Mouse (Mus musculus) forebrain, embryonic 12.5 days (tissue): ENCODE data around the gene Smim17. TPM values are rescaled to one million over a fixed set of nuclear protein-coding genes. Genes with fewer than 3 reads are reported as not detected.
"Not testable (repeated sequence)": the region's sequence is repeated elsewhere in the genome, so short reads cannot be mapped to it uniquely, and the experiment has no call there.

Experiments used
- ATAC-seq: fragments of 200-750 bp; cut with Nextera tagmentation; 2 replicates; pipeline ENCODE4 v1.8.0; 2017; ENCODE audit warnings: moderate TSS enrichment; ENCODE audit not compliant: low FRiP score
- H3K27ac ChIP-seq: fragments of 300-500 bp; sonication (generic); 2 replicates; pipeline ENCODE4 v1.5.1; 2016; ENCODE audit warnings: mild to moderate bottlenecking
- H3K27me3 ChIP-seq: fragments of 300-500 bp; sonication (generic); 2 replicates; pipeline ENCODE4 v1.6.1; 2016; ENCODE audit warnings: mild to moderate bottlenecking
- H3K36me3 ChIP-seq: fragments of 300-500 bp; sonication (generic); replicated peaks from 2 replicates; pipeline ENCODE4 v1.6.1; 2016; ENCODE audit warnings: mild to moderate bottlenecking
- H3K4me1 ChIP-seq: fragments of 300-500 bp; sonication (generic); 2 replicates; pipeline ENCODE4 v1.6.1; 2016
- H3K4me2 ChIP-seq: fragments of 300-500 bp; sonication (generic); 2 replicates; pipeline ENCODE4 v1.6.1; 2016; ENCODE audit warnings: mild to moderate bottlenecking, moderate library complexity
- H3K4me3 ChIP-seq: fragments of 300-500 bp; sonication (generic); replicated peaks from 2 replicates; pipeline ENCODE4 v1.5.1; 2016; ENCODE audit warnings: mild to moderate bottlenecking
- H3K9ac ChIP-seq: fragments of 300-500 bp; sonication (generic); 2 replicates; pipeline ENCODE4 v1.6.1; 2016; ENCODE audit warnings: mild to moderate bottlenecking
- H3K9me3 ChIP-seq: fragments of 300-500 bp; sonication (generic); 2 replicates; pipeline ENCODE4 v1.6.1; 2016
- WGBS: fragments of 180-500 bp; shearing (Covaris S2); methylation state at CpG from one replicate; pipeline ENCODE4 v1.1.7; 2016; 5-methylcytosine and 5-hydroxymethylcytosine counted together
- polyA plus RNA-seq: library from polyadenylated mRNA; unstranded; fragments of >200 nt; fragmentation: Nextera tagmentation; extraction: Ambion mirVana; gene quantifications from 2 replicates; pipeline ENCODE4 v1.2.1, GENCODE M21; 2016

Gene Smim17
- polyA plus RNA-seq: 0.82 and 1.6 TPM in 2 replicates

- peaks cover 10% of the 10 kb centered on the region for H3K4me1 ChIP-seq
- H3K27me3 ChIP-seq: no peaks in the 10 kb centered on the region
- peak within 1 kb of the TSS; percentile 65 for H3K4me2 ChIP-seq
- H3K36me3 ChIP-seq: peaks cover 21% of the 10 kb centered on the region
- no peak within 1 kb of the TSS for H3K27ac ChIP-seq
- WGBS: 31% methylated on average over 25 of the region's 25 CpGs
- H3K4me3 ChIP-seq: peak within 1 kb of the TSS; percentile 49
- peak; percentile 93 for ATAC-seq
- H3K9me3 ChIP-seq: no peaks in the 10 kb centered on the region
- H3K9ac ChIP-seq: peak within 1 kb of the TSS; percentile 61
Observed at GRCm38 (mm10) chr7:6397996-6398975, at the start of gene Smim17. TSS of gene Smim17 (plus strand) at chr7:6398715.

- Histone ChIP-seq H3K36me3 (peaks cover 7% of the 10 kb centered on the region; the same call in 1 of the 2 replicates), H3K4me1 (no peaks in the 10 kb centered on the region), H3K9ac (no peak overlapping the region), H3K9me3 (no peaks in the 10 kb centered on the region), H3K27me3 (no peaks in the 10 kb centered on the region), H3K4me2 (no peak overlapping the region), H3K4me3 (no peak overlapping the region), H3K27ac (no peak overlapping the region)
- 85% methylated on average over 2 of the region's 2 CpGs for WGBS
- no peak for ATAC-seq
Observed at GRCm38 (mm10) chr7:6358121-6358520, 40.4 kb upstream of the Smim17 start.

- Histone ChIP-seq H3K36me3 (peaks cover 1% of the 10 kb centered on the region; the same call in 1 of the 2 replicates), H3K4me1 (peaks cover 6% of the 10 kb centered on the region), H3K9ac (no peak overlapping the region), H3K4me3 (no peak overlapping the region), H3K27me3 (no peaks in the 10 kb centered on the region), H3K27ac (no peak overlapping the region), H3K4me2 (no peak overlapping the region), H3K9me3 (no peaks in the 10 kb centered on the region)
- no peak for ATAC-seq
- WGBS: 54% methylated on average over 10 of the region's 10 CpGs
Observed at GRCm38 (mm10) chr7:6358937-6359590, 39.5 kb upstream of the Smim17 start.

GRCm38 (mm10) chr7:6360477-6361060 lies 37.9 kb upstream of the Smim17 start:
- no peaks in the 10 kb centered on the region for H3K9me3 ChIP-seq
- H3K9ac ChIP-seq: no peak overlapping the region
- no peaks in the 10 kb centered on the region for H3K27me3 ChIP-seq
- H3K4me1 ChIP-seq: peaks cover 7% of the 10 kb centered on the region
- ATAC-seq: no peak
- H3K27ac ChIP-seq: no peak overlapping the region
- H3K36me3 ChIP-seq: no peaks in the 10 kb centered on the region
- WGBS: 19% methylated on average over 7 of the region's 9 CpGs
- H3K4me3 ChIP-seq: no peak overlapping the region
- H3K4me2 ChIP-seq: no peak overlapping the region

- WGBS: 22% methylated on average over 7 of the region's 7 CpGs
- H3K27ac ChIP-seq: peak overlapping the region; percentile 93
Observed at GRCm38 (mm10) chr7:6361756-6362155, 36.8 kb upstream of the Smim17 start.

GRCm38 (mm10) chr7:6362268-6363046 lies 36.1 kb upstream of the Smim17 start:
- H3K9me3 ChIP-seq: no peaks in the 10 kb centered on the region
- H3K4me1 ChIP-seq: peaks cover 7% of the 10 kb centered on the region
- H3K36me3 ChIP-seq: no peaks in the 10 kb centered on the region
- ATAC-seq: peak; percentile 92
- peak overlapping the region; percentile 93 for H3K27ac ChIP-seq
- H3K4me2 ChIP-seq: peak overlapping the region; percentile 65
- H3K9ac ChIP-seq: peak overlapping the region; percentile 51
- no peaks in the 10 kb centered on the region for H3K27me3 ChIP-seq
- under 1% methylated on average over 38 of the region's 38 CpGs for WGBS
- peak overlapping the region; percentile 51 for H3K4me3 ChIP-seq

More at GRCm38 (mm10) chr7:6361756-6362155, 36.8 kb upstream of the Smim17 start:
- Histone ChIP-seq H3K27me3 (no peaks in the 10 kb centered on the region), H3K4me2 (peak overlapping the region; percentile 65), H3K9me3 (no peaks in the 10 kb centered on the region), H3K36me3 (no peaks in the 10 kb centered on the region), H3K9ac (peak overlapping the region; percentile 51), H3K4me3 (peak overlapping the region; percentile 51), H3K4me1 (peaks cover 7% of the 10 kb centered on the region)
- no peak for ATAC-seq

GRCm38 (mm10) chr7:6363047-6363488 lies 35.4 kb upstream of the Smim17 start, which contains the start of gene Zfp78:
TSS of gene Zfp78 (plus strand) at chr7:6363280.
- no peaks in the 10 kb centered on the region for H3K27me3 ChIP-seq
- under 1% methylated on average over 23 of the region's 23 CpGs for WGBS
- ATAC-seq: peak; percentile 83
- H3K9ac ChIP-seq: peak within 1 kb of the TSS; percentile 65
- H3K27ac ChIP-seq: peak within 1 kb of the TSS; percentile 93
- H3K4me1 ChIP-seq: peaks cover 7% of the 10 kb centered on the region
- H3K4me3 ChIP-seq: peak within 1 kb of the TSS; percentile 51
- H3K4me2 ChIP-seq: peak within 1 kb of the TSS; percentile 65
- H3K36me3 ChIP-seq: no peaks in the 10 kb centered on the region
- no peaks in the 10 kb centered on the region for H3K9me3 ChIP-seq

- no peak for ATAC-seq
- 0 out of 2 replicates have a peak overlapping the region, but pooled peaks have one; percentile 65 for H3K4me2 ChIP-seq
- WGBS: 56% methylated on average over 1 of the region's 1 CpGs
Observed at GRCm38 (mm10) chr7:6364761-6365160, 33.8 kb upstream of the Smim17 start.

GRCm38 (mm10) chr7:6367185-6367584 lies 31.3 kb upstream of the Smim17 start:
- 92% methylated on average over 5 of the region's 5 CpGs for WGBS
- no peak overlapping the region for H3K27ac ChIP-seq
- peaks cover 7% of the 10 kb centered on the region for H3K4me1 ChIP-seq
- H3K4me2 ChIP-seq: no peak overlapping the region
- no peaks in the 10 kb centered on the region for H3K9me3 ChIP-seq
- ATAC-seq: no peak
- H3K27me3 ChIP-seq: no peaks in the 10 kb centered on the region
- no peaks in the 10 kb centered on the region for H3K36me3 ChIP-seq
- no peak overlapping the region for H3K9ac ChIP-seq
- no peak overlapping the region for H3K4me3 ChIP-seq

More at GRCm38 (mm10) chr7:6364761-6365160, 33.8 kb upstream of the Smim17 start:
- H3K27me3 ChIP-seq: no peaks in the 10 kb centered on the region
- no peak overlapping the region for H3K27ac ChIP-seq
- H3K4me3 ChIP-seq: no peak overlapping the region
- no peak overlapping the region for H3K9ac ChIP-seq
- H3K4me1 ChIP-seq: peaks cover 7% of the 10 kb centered on the region
- H3K36me3 ChIP-seq: no peaks in the 10 kb centered on the region
- H3K9me3 ChIP-seq: no peaks in the 10 kb centered on the region

- H3K4me3 ChIP-seq, ATAC-seq, H3K27ac ChIP-seq, H3K27me3 ChIP-seq, H3K9me3 ChIP-seq, H3K36me3 ChIP-seq, H3K4me2 ChIP-seq, H3K9ac ChIP-seq, H3K4me1 ChIP-seq: not testable (repeated sequence)
- 82% methylated on average over 5 of the region's 5 CpGs for WGBS
Observed at GRCm38 (mm10) chr7:6368146-6368545, 30.4 kb upstream of the Smim17 start.

GRCm38 (mm10) chr7:6369460-6369859 lies 29.1 kb upstream of the Smim17 start:
- H3K27ac ChIP-seq: no peak overlapping the region
- H3K4me2 ChIP-seq: no peak overlapping the region
- 90% methylated on average over 3 of the region's 3 CpGs for WGBS
- no peaks in the 10 kb centered on the region for H3K27me3 ChIP-seq
- H3K36me3 ChIP-seq: no peaks in the 10 kb centered on the region
- H3K9ac ChIP-seq: no peak overlapping the region
- no peak overlapping the region for H3K4me3 ChIP-seq
- H3K9me3 ChIP-seq: no peaks in the 10 kb centered on the region
- no peaks in the 10 kb centered on the region for H3K4me1 ChIP-seq
- ATAC-seq: no peak
